Mouse (Mus musculus): ENCODE data around the gene Mllt1.

GRCm38 (mm10) chr17:56974708-56975240, 39.6 kb upstream of the Mllt1 start:
- no peak for TF ChIP-seq USF1 (IDR thresholded peaks at IDR 0.05; ENCODE audit: low read depth)
- TF ChIP-seq MAX (IDR thresholded peaks at IDR 0.05; ENCODE audit: low read depth): no peak
- no peak for TF ChIP-seq POLR2A (IDR thresholded peaks at IDR 0.05; ENCODE audit: insufficient read length, low read depth)
- TF ChIP-seq TCF12 (IDR thresholded peaks at IDR 0.05; ENCODE audit: insufficient read depth, poor library complexity, severe bottlenecking): no peak
- no peak for TF ChIP-seq POLR2AphosphoS2 (IDR thresholded peaks at IDR 0.05; ENCODE audit: insufficient read length, low read depth)
